Mouse (Mus musculus): Measurements from ENCODE around the gene Vwce. TPM values are rescaled to one million over a fixed set of nuclear protein-coding genes. Genes with fewer than 3 reads are reported as not detected.

Gene Vwce
- polyA plus RNA-seq, 1 experiment = 11.3 TPM

DNA sequence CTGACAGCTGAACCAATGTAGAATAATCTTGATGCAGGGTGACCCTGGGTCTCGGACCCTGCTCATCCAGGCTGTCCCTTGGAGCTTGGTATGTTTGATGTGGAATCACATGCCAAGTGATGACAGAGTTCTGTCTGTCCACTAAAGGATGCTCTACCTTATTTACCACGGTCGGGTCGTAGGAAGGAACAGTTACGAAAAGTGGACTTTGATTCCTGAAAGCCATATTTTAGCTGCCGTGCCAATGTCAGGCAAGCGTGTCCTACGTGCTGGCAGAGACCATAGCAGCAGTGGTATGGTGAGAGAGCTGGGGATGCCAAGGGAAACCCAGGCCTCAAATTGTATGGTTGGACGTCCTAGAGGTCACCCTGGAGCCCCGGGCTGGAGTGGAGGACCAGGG lies 79.5 kb downstream of the Vwce start:
- Histone ChIP-seq H3K27ac (ENCODE audit: insufficient read depth, low read depth, low read length) (no peak overlapping the region), H3K4me3 (ENCODE audit: low read depth, low read length) (no peak overlapping the region), H3K4me1 (ENCODE audit: control insufficient read depth, insufficient read depth, insufficient read length, low read length) (no peaks in the 10 kb centered on the region; the same call in 1 of the 2 replicates), H3K36me3 (ENCODE audit: control insufficient read depth, insufficient read depth, low read length) (peaks cover 40% of the 10 kb centered on the region), H3K27me3 (ENCODE audit: control insufficient read depth, insufficient read depth, low read length) (no peaks in the 10 kb centered on the region)
- no peak for TF ChIP-seq POLR2A (IDR thresholded peaks at IDR 0.05; ENCODE audit: low read depth, low read length)
- 79% methylated on average over 10 of the region's 10 CpGs for WGBS

DNA sequence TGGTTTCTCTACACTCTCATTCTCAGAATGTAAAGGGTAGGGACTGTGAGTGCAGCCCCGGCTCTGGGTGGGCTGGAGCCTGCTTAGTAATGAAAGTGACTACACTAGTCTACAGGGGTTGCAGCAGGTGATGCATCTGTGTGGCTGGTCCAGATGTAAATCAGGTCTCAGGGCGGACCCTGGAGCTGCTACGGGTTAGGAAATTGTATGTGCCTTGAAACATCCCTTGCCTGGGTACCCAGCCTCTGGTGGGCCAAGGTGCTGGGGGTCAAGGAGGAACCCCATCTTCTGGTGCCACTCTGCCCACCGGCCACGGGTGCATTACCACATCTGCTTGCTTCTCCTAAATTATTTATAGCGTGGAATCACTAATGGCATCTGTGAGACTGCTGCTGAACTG lies 80.2 kb downstream of the Vwce start:
- Histone ChIP-seq H3K4me3 (ENCODE audit: low read depth, low read length) (no peak overlapping the region), H3K4me1 (ENCODE audit: control insufficient read depth, insufficient read depth, insufficient read length, low read length) (no peaks in the 10 kb centered on the region; the same call in 1 of the 2 replicates), H3K36me3 (ENCODE audit: control insufficient read depth, insufficient read depth, low read length) (peaks cover 40% of the 10 kb centered on the region), H3K27ac (ENCODE audit: insufficient read depth, low read depth, low read length) (no peak overlapping the region), H3K27me3 (ENCODE audit: control insufficient read depth, insufficient read depth, low read length) (no peaks in the 10 kb centered on the region)
- WGBS = 84% methylated on average over 6 of the region's 6 CpGs
- TF ChIP-seq CTCF (IDR thresholded peaks at IDR 0.05; ENCODE audit: extremely low read depth, insufficient read length, insufficient replicate concordance, low read depth, low read length) (no peak), POLR2A (IDR thresholded peaks at IDR 0.05; ENCODE audit: low read depth, low read length) (no peak)

DNA sequence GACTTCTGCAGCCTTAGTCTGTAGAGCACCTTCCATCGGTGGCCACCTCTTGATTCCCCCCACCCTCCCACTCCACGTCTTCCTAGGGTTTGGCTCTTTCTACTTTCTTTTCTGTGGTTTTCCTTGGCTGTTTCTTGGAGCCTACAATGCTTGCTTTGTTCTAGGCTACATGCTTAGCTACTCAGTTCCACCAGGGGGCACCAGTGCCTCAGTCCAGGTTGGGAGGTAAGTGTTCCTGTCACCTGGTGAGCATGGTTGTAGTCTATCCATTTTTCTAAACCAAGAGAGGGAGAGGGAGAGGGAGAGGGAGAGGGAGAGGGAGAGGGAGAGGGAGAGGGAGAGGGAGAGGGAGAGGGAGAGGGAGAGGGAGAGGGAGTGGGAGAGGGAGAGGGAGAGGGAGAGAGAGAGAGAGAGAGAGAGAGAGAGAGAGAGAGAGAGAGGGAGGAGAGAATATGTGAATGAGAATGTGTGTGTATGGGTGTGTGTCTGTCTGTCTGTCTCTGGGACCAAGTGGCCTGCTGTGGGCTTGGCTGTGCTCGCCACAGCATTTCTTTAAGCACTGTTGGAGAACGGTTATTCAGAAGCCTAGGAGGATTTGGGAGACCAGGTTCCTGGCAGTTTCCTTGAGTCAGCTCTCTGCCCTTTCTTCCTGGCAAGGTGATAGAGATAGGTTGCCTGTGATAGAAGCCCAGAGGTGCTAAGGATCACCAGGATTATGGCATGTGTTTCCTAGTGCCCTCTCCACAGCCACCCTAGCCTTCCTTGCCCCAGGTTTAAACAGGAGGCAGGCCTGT lies 80.9 kb downstream of the Vwce start:
- H3K27me3 ChIP-seq (ENCODE audit: control insufficient read depth, insufficient read depth, low read length) = no peaks in the 10 kb centered on the region
- peaks cover 40% of the 10 kb centered on the region for H3K36me3 ChIP-seq (ENCODE audit: control insufficient read depth, insufficient read depth, low read length)
- H3K4me1 ChIP-seq (ENCODE audit: control insufficient read depth, insufficient read depth, insufficient read length, low read length) = no peaks in the 10 kb centered on the region
- no peak overlapping the region for H3K27ac ChIP-seq (ENCODE audit: insufficient read depth, low read depth, low read length)
- H3K4me3 ChIP-seq (ENCODE audit: low read depth, low read length) = no peak overlapping the region
- 46% methylated on average over 4 of the region's 4 CpGs for WGBS
- TF ChIP-seq CTCF (IDR thresholded peaks at IDR 0.05; ENCODE audit: extremely low read depth, insufficient read length, insufficient replicate concordance, low read depth, low read length) (peak; percentile 62; the same call in 1 of the 2 replicates), POLR2A (IDR thresholded peaks at IDR 0.05; ENCODE audit: low read depth, low read length) (no peak)

DNA sequence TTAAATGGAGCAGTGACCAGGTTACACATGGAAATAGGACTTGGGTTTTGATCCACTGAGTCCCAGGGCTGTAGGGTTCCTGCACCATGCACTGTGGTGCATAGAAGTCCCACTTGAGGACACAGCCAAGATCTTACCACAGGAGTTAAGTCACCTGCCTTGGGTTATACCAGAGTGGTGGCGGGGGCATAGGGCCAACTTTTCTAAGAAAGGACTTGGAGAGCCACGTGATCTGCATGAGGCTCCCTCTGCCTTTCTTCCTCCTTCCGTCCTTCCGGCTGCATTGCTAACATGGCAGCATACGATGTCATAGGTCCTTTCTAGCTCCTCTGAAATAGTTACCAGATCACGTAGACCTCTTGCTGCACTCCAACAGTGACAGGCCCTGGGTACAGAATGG lies 81.5 kb downstream of the Vwce start:
- TF ChIP-seq POLR2A (IDR thresholded peaks at IDR 0.05; ENCODE audit: low read depth, low read length) (no peak), CTCF (IDR thresholded peaks at IDR 0.05; ENCODE audit: extremely low read depth, insufficient read length, insufficient replicate concordance, low read depth, low read length) (no peak)
- H3K4me1 ChIP-seq (ENCODE audit: control insufficient read depth, insufficient read depth, insufficient read length, low read length) = no peaks in the 10 kb centered on the region
- H3K36me3 ChIP-seq (ENCODE audit: control insufficient read depth, insufficient read depth, low read length) = peaks cover 36% of the 10 kb centered on the region
- H3K4me3 ChIP-seq (ENCODE audit: low read depth, low read length) = no peak overlapping the region
- 75% methylated on average over 6 of the region's 6 CpGs for WGBS
- no peaks in the 10 kb centered on the region for H3K27me3 ChIP-seq (ENCODE audit: control insufficient read depth, insufficient read depth, low read length)
- H3K27ac ChIP-seq (ENCODE audit: insufficient read depth, low read depth, low read length) = no peak overlapping the region

Other genes with a start within 250 kb of the Vwce start
- 2.6 and 10.5 TPM in 2 replicates for gene Syt7, start 245.1 kb upstream of the Vwce start, polyA plus RNA-seq (2012; rRNA removed)
- 5.5 and 5.9 TPM in 2 replicates for gene Lrrc10b, start 176.7 kb upstream of the Vwce start, polyA plus RNA-seq (2012; rRNA removed)
- gene Ppp1r32, start 151.3 kb upstream of the Vwce start, polyA plus RNA-seq (2012; rRNA removed) = 0.41 and 0.87 TPM in 2 replicates
- 11.1 and 24.9 TPM in 2 replicates for gene Cpsf7, start 108.9 kb upstream of the Vwce start, polyA plus RNA-seq (2012; rRNA removed)
- 10.3 and 17.1 TPM in 2 replicates for gene Sdhaf2, start 108.1 kb upstream of the Vwce start, polyA plus RNA-seq (2012; rRNA removed)
- gene Tmem216, start 78.0 kb upstream of the Vwce start, polyA plus RNA-seq (2012; rRNA removed) = 3.2 and 3.7 TPM in 2 replicates
- 18.1 and 31.6 TPM in 2 replicates for gene Cyb561a3, start 57.0 kb upstream of the Vwce start, polyA plus RNA-seq (2012; rRNA removed)
- gene Tmem138, start 56.9 kb upstream of the Vwce start, polyA plus RNA-seq (2012; rRNA removed) = 3.1 and 3.4 TPM in 2 replicates
- 37.7 and 57.2 TPM in 2 replicates for gene Ddb1, start 28.9 kb upstream of the Vwce start, polyA plus RNA-seq (2012; rRNA removed)
- 124 and 224 TPM in 2 replicates for gene Tkfc, start 28.6 kb upstream of the Vwce start, polyA plus RNA-seq (2012; rRNA removed)
- 1.1 TPM in 1 of 2 replicates, not detected in the other for gene Pga5, start 43.9 kb downstream of the Vwce start, polyA plus RNA-seq (2012; rRNA removed)
- 20.2 and 37.6 TPM in 2 replicates for gene Vps37c, start 54.5 kb downstream of the Vwce start, polyA plus RNA-seq (2012; rRNA removed)
- 2.2 and 2.6 TPM in 2 replicates for gene Cd5, start 104.8 kb downstream of the Vwce start, polyA plus RNA-seq (2012; rRNA removed)
- gene Cd6, start 195.8 kb downstream of the Vwce start, polyA plus RNA-seq (2012; rRNA removed) = 3.0 and 5.4 TPM in 2 replicates
- gene Slc15a3, start 205.5 kb downstream of the Vwce start, polyA plus RNA-seq (2012; rRNA removed) = 9.1 and 14.4 TPM in 2 replicates
- gene Tmem132a, start 235.7 kb downstream of the Vwce start, polyA plus RNA-seq (2012; rRNA removed) = 4.9 and 5.0 TPM in 2 replicates
- 23.6 and 26.8 TPM in 2 replicates for gene Tmem109, start 247.8 kb downstream of the Vwce start, polyA plus RNA-seq (2012; rRNA removed)